Mouse (Mus musculus): Measurements from ENCODE around the gene Auh. TPM values are rescaled to one million over a fixed set of nuclear protein-coding genes. Genes with fewer than 3 reads are reported as not detected.
A peak's percentile ranks its signal among the peaks of the same experiment; 100 is the strongest.

Auh gene
- total RNA-seq, 2 experiments from 2014 or later, result 130 to 159 TPM

DNA sequence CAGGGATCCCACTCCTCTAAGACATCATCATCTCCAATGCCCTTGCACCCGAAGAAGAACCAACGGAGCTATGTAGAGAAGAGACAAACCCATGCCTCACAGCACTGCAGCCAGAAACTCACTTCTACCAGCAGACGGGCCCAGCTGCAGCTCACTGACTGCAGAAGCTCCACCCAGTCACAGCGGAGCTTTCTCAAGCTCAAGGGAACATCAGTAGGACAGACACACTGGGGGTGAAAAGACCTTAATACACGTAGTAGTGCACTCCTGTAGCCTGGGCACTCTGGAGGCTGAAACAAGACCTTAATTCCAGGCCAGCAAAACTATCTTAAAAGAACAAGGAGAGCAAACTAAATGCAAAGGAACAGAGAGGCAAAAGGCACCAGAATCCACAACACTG is 5.0 kb downstream of the Auh start:
- DNase-seq, result no peak

- no peak for DNase-seq
Measured at GRCm38 (mm10) chr13:52921966-52922365, 7.5 kb downstream of the Auh start.

DNA sequence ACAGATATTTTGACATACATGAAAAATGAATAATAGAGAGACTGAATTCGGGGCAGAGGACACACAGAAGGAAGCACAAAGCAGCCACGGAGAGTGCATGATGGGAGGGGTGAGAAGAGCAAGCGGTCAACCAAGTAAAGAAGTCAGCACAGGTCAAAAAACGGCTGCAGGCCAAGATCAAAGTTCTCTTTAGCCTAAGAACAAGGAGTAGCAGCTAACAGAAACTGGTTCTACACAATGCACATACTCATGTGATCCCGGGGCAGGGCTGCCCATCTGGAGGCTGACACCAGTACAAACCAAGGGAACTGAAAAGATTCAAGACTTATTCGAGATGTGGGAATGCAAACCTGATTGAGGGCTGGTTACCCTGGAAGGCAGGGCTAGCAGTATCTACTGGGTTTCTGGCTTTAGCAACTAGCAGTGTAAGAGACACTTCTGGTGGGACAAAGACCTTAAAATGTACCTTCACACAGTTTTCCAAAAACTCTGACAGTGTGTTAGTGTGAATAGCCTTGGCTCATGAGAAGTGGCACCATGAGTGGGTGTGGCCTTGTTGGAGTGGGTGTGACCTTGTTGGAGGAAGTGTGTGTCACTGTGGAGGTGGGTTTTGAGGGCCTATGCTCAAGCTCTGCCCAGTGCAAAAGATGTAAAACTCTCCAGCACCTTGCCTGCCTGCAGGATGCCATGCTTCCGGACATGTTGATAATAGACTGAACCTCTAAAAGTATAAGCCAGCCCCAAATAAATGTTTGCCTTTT is 8.2 kb downstream of the Auh start:
- DNase-seq, result no peak

DNA sequence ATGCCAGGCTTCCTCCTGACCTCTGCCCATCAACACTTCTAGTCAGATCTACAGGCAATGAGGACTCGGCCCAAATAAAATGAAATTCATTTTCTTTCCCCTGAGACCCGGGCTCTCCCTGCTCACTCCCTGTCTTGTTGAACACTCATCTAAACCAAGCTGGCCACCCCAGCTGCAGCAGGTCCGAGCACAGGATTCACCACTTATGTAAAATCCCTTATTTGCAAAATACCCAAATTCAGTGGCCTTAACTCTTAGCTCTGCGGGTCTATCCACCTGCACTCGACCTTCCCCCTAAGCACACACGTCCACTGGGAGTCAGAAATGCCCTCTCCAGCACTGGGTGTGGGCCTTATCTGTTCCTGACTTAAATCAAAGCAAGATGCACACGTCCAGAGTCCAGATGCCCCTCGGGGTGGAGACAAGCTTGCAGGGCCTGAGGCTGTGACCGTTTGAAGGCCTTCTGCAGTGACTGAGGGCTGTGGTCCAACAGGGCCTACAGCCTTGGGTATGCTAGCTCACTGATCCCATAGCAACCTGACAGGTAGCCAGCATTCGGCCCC is 9.6 kb downstream of the Auh start:
- no peak for DNase-seq

GRCm38 (mm10) chr13:52918333-52918732 is 11.1 kb downstream of the Auh start:
- DNase-seq, result no peak

GRCm38 (mm10) chr13:52914591-52915110 is 14.8 kb downstream of the Auh start:
- no peak for DNase-seq

- no peak for DNase-seq
Measured at GRCm38 (mm10) chr13:52913926-52914325, 15.6 kb downstream of the Auh start.

DNA sequence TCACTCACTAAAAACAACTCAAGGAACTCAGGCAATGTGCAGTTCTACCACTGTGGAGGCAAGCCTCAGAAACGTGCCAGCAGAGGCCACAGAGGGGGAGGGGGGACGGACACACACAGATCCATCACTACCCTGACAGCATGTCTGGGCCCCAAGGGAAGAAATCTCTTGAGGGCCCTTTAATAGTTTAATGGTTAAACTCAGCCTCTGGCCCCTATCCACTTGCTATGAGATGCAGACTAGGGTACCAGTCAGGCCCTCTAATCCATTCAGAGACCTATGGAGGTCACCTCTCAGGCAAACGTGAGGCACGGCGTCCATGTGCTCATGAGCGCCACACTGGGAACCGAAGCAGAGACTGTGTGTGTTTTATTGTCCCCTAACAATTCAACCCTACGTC is 17.0 kb downstream of the Auh start:
- DNase-seq, result peak; percentile 38 to 53

GRCm38 (mm10) chr13:52911259-52911658 is 18.2 kb downstream of the Auh start:
- no peak for DNase-seq

- DNase-seq, result no peak
Measured at GRCm38 (mm10) chr13:52906296-52906695, 23.2 kb downstream of the Auh start.

DNA sequence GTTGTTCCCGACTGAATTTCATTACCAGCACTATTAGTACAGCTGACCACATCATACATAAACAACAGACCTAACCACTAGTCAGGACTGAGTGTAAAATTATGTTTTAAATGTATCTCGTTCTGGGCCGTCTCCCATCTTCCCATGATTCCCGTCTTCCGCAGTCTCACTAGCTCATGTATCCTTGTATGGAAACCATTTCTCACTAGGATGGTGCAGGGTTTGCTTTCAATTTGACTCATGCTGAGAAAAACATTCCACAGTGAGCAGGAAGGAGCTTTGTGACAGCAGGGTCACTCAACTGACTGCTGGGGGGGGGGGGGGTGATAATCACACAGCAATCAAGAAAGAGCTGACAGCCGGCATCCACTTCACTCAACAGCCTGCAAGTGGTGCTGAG is 25.3 kb downstream of the Auh start:
- no peak for DNase-seq

DNA sequence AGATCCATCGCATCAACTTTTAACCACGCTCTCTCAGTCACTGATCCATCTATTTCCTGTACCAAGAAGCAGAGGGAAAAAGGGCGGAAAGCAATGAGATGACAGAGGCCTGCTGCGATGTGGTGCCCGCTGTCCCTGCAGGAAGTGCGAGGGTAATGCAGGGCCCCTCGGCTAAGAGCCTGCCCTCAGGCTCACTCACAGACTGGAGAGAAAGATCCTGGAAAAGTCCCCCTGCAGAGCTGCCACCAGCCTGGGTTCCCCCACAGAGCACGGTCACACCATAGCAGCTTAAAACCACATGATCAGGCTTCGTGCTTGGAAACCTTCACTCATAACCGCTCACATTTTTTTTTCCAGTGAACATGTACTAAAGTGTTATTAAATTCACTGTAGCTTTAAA is 25.7 kb downstream of the Auh start:
- no peak for DNase-seq

DNA sequence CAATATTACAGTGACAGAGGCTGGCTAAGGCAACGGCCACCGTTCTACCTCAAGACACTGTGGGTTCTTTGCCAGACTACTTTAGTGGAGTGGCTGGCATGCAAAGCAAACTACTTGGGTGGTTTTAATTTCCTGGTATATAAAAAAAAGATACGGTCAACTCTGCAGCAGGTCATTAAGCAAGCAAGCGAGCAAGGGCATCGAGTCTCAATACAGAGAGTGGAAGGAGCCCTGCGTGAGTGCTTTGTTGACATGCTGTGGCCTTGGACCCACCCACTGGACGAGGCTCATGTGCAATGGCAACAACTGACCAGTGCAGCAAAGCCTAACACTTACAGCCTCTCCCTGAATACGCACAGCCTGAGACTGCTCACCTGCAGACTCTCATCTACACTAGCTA is 27.0 kb downstream of the Auh start:
- peak; percentile 32 to 34 for DNase-seq

- no peak for DNase-seq
Measured at GRCm38 (mm10) chr13:52899664-52900063, 29.8 kb downstream of the Auh start.

GRCm38 (mm10) chr13:52897806-52898205 is 31.7 kb downstream of the Auh start:
- DNase-seq, result no peak

DNA sequence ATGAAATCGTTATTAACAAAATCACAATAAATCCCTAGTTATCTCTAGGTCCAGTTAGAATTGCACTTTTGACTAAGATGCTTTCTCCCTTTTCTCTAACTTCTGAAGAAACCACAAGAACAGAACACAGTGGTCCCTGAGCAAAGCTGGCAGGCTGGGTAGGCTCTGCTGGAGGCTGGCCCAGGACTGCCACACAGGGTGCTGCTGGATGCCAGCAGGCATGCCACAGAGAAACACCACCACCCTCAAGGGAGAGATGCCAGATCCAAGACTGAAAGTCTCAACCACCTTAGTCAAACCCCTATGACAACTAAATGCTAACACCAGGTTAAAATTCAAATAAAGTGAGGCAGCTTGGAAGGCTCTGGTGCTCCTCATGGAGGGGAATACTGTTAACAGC is 36.7 kb downstream of the Auh start:
- DNase-seq, result peak; percentile 59 to 76

DNA sequence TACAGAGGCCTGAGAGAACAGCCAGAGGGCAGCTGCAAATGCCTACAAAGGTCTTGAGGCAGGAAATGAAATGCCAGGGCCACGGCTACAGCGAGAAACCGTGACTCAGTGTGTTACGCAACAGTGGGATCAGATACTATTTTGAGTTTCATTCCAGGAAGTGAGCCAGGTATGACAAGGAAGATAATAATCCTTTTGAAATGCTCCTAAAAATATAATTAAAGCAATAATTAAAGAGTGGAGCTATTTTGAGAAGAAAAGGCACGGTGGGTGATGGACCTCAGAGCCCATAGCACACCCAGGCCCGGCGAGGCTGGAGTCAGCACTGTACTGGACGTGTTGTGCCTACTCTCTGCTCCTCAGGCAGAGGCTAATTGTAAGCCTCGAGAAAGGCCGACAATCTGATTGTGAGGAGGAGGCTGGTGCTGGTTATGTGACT is 37.4 kb downstream of the Auh start:
- DNase-seq, result peak; percentile 86

DNA sequence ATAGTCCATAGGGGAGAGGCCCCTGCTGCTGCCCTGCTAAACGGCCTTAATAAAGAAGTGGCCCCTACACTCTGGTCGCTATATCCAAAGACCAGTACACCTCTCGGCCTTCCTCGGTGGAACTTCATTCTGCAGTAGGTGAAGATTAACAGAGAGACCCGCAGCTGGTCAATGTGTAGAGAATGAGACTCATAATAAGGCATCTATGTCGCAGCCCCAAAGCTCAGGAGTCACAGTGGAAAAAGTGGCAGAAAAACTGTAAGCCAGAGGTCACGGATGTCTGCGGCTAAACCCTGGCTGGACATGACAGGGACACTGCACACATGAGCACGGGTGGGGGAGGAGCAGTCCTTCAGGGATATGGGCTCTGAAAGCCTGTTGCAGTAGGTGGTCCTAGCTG is 39.2 kb downstream of the Auh start:
- DNase-seq, result no peak

DNA sequence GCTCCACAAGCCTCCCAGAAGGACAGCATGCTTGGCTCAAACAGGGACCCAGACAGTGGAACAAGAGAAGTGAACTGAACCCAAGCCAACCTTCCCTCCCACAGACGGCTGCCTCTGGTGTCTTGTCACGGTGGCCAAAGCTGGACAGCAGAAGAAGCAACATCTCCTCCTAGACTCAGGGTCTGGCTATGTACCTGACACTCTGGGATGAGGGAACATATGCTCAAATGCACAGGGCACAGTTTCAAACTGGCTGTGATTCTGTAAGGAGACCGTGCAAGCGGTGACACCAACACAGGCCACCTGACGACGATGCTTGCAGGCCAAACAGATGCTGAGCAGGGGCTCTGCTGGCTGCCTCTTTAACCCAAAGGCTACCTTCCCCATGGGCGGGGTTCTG is 42.7 kb downstream of the Auh start:
- no peak for DNase-seq

- DNase-seq, result no peak
Measured at GRCm38 (mm10) chr13:52883960-52884326, 45.5 kb downstream of the Auh start.

- peak; percentile 25 to 27 for DNase-seq
Measured at GRCm38 (mm10) chr13:52883084-52883959, 46.2 kb downstream of the Auh start.

DNA sequence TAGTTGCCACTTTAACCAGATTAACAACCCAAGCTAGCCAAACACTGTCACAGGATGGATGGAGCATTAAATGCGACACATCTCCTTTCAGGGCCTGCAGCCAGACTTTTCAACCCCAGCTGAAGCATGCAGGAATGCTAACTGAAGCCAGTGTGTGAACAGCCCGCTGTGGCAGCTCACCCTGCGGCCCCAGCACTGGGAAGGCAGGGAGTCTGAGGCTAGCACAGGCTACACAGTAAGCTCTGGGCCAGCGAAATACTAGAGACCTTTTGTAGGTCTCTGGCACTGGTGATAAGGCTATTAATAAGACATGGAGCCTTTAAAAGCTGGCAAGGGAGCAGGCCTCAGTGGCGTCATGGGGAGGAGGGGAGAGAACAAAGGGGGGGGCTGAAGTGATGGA is 49.1 kb downstream of the Auh start:
- DNase-seq, result no peak

- DNase-seq, result peak; percentile 68 to 71
Measured at GRCm38 (mm10) chr13:52879918-52880317, 49.6 kb downstream of the Auh start.
